Mouse (Mus musculus) frontal cortex, adult 2 months (tissue): ENCODE results near the gene Tacc2. TPM values are rescaled to one million over a fixed set of nuclear protein-coding genes. Genes with fewer than 3 reads are reported as not detected.

Source experiments
- DNase-seq, 2 experiments: peaks; one replicate each; pipeline ENCODE4 v3.0.0; 2022; ENCODE audit warnings: low spot score in 1 of 2; ENCODE audit errors: extremely low spot score in 1 of 2
- polyA plus RNA-seq: library from polyadenylated mRNA; depleted of rRNA; stranded (reverse); fragments of >200 nt; gene quantifications from 2 replicates; pipeline ENCODE4 v1.2.3, GENCODE M21; 2012; rRNA removed

Tacc2 gene
- polyA plus RNA-seq, 1 experiment: 49.3 TPM

DNA sequence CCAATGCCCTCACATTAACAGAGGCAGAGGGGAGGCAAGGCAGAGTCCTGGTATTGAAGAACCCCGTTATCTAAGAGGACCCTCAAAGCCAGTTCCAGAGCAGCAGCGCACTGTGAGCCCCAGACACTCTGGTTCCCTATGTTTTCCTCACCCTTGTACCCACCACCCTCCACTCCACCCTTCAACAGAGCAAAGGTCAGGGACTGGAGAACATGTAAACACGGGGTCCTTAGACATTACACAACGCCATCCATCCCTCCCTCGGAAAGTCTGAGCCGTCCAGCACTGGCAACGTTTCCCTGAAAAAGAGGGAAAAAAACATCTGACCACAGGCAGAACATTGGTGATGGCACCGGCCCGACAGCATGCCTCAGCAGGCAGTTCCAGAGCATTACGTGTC lies 222.2 kb downstream of the Tacc2 start:
- DNase-seq: no peak

DNA sequence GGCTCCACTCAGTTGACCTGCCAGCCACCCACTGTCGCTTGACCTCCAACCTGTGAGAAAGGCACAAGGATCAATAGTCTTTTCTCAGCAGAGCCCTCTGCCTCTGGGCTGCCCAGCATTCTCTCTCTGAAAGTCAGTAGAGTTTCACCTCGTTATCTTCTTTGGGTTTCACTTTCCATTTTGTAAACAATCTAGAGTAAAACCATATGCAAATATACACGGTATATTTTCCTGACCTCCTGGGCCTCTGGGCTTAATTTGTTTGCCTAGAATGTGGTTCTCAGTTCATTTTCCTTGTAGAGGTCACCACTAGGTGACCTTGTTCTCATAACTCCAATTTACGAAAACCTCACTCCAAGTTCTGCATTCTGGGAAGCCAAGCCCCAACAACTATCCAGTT lies 223.4 kb downstream of the Tacc2 start:
- DNase-seq: no peak

DNA sequence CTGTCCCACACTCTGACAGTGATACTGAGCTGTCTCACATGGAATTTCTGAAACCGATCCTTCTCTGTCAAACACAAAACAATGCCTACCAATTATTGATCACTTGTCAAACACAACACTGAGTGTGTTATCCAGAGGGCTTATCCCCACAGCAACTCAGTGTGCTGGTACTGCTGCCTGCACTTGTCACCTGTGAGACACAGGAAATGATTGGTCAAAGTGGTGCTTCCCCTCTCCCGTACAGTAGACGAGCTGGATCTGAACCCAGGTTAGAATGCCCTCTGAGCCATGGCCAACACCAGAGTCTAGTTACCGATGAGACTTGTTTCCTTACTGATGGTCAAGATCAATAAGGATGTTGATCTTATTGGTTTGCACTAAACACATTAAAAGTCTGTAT lies 224.6 kb downstream of the Tacc2 start:
- DNase-seq: no peak

DNA sequence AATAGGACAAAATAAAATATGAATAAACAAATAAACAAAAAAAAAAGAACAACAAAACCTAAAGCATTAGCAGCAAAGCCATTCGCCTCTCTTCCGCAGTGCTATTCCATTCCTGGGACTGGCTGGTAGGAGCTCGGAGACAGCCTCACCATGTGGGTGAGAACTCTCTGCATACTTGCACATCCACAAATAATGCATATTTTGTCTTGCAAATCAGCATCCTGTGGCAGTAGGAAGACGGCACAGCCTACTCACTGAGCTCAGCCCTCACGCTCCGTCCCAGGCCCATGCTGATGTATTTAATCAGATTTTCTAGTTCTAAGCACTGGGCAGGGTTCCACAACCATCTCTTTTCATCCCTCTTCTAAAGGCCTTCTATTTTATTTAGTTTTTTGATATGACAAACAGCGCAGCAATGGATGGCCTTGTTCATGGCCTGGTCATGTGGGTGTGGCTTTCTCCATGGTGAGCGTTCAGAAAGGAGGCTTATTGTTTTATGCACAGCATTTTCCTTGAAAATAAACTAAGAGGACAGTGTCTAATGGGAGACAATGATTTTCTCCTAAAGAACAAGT lies 226.1 kb downstream of the Tacc2 start:
- peak in 1 of 2 experiments; percentile 25 for DNase-seq

DNA sequence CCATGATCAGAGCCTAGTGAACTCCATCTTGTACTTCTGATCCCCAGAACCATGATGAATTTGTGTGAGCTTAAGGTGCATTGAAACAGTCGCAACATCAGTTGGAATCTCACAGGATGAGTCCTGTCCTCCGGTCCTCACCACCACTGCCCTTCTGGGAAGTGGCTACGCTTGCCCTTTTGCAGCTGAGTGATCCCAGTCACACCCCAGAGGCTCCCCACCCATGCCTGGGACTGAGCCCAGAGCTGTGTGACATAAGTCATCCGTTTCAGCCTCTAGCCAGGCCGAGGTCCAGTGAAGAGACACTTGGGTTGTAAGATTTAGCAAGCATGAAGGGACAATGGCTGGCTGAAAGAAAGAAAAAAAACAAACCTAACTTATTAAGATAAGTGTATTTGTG lies 227.8 kb downstream of the Tacc2 start:
- no peak for DNase-seq

DNA sequence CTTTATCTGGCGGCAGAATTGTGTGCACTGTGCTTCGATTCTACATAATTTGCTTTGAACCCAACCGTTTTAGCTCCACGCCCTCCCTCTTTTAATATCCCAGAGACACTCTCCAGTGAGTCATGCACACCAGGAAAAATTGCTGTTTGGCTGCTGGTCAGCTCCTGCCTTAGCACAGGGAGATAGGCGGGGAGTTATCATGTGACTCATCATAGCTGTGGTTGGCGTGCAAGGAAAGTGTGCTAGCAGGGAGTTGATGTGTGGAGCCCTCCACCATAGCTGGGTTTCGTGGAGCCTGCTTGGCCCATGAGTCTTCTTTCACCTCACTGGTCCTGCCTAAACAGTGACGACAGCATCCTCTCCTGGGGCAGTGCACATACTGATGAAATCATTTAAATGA lies 230.5 kb downstream of the Tacc2 start:
- peak; percentile 70 to 81 for DNase-seq

DNA sequence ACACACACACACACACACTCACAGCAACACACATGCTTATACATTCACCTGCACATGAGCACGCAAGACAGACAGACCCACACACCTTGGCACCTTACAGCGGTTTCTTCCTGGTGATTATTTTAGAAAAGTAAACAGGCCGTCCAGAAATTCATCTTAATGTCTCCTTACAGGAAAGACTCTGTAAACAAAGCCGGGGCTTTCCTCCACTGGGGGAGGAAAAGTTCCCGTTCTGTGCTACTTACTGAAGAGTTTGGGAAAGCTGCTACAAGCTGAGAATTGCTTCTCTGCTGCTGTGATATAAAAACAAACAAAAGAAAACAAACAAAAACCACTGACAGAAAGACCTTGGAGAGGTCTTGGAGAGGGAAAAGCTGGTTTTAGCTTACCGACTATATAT lies 231.5 kb downstream of the Tacc2 start:
- no peak for DNase-seq

DNA sequence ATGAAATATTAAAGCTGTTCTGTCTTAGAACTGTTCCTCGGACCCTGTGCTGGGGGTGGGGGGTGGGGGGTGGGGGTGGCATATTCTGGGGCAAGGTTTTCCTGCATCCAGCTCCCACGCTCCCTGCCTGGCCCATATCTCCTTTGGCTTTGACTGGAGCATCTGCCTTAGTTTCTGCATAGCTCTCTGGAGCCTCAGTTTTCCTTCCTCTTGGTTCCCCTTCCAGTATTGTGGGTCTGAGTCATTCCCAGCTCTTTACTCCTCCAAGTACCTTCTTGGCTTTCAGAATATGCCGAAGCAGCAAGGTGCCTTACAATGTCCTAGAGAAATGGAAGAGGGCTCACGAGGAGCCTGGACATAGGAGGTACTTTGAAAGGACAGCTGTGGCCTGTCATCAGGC lies 233.0 kb downstream of the Tacc2 start:
- no peak for DNase-seq

DNA sequence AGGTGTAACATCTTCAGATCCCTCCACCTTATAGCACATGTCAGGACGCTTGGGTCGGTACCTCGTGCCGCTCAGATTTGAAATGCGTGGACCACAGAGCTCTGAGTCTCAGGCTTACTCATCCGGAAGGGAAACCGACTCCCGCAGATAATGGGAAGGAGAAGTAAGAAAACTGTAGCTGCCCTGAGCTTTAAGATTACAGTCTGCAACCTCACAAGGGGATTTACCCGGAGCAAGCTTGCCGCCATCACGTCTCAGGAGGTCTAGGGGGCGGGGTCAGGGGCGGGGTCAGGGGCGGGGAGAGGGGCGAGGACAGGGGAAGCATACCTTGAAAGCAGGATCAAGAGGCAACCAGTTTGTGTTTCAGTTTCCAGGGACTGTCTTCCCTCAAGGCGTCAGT lies 235.2 kb downstream of the Tacc2 start:
- no peak for DNase-seq

Other genes with a start within 250 kb of the Tacc2 start
- 26.0 and 30.8 TPM in 2 replicates for gene Ate1, start 57.1 kb upstream of the Tacc2 start, polyA plus RNA-seq
- 44.1 and 49.5 TPM in 2 replicates for gene Nsmce4a, start 4.3 kb upstream of the Tacc2 start, polyA plus RNA-seq
- gene Btbd16, start 196.6 kb downstream of the Tacc2 start, polyA plus RNA-seq: 0.50 and 0.62 TPM in 2 replicates